Mouse (Mus musculus): ENCODE measurements around the gene Cmtm4. TPM values are rescaled to one million over a fixed set of nuclear protein-coding genes. Genes with fewer than 3 reads are reported as not detected.

The Cmtm4 gene
- 0.77 to 0.94 TPM (median 0.84 TPM) in 4 replicates for total RNA-seq (2023)

DNA sequence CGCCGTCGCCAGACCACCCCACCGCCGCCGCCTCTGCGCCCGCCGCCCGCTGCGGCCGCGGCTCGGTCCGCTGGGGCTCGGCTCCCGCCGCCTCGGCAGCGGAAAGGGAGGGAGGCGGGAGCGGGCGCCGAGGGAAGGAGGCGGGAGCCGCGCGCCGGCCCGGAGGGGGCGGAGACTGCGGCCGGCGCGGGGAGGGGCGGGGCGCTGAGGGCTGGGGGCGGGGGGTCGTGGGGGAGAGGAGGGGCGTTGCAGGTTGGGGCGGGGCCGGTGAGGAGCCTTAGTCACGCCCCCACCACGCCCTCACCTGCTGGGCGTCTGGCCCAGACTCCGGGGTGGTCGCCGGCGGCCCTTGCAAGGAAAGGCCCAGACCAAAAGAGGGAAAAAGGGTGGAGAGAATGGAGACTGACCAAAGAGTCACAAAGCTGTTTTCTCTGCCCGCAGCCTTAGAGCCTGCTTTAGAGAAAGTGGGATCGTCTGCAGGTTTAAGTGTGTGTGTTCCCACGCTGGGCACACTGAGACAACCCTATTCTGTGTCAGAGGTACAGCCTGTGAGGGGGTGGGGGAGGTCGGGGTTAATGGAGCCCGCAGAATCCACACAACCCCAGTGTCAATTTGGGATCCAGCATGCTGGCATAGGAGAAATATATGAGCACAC is at the start of gene Cmtm4:
Gene Cmtm4 (minus strand): TSS at position 105 of the 655 bp plus-strand sequence.

DNA sequence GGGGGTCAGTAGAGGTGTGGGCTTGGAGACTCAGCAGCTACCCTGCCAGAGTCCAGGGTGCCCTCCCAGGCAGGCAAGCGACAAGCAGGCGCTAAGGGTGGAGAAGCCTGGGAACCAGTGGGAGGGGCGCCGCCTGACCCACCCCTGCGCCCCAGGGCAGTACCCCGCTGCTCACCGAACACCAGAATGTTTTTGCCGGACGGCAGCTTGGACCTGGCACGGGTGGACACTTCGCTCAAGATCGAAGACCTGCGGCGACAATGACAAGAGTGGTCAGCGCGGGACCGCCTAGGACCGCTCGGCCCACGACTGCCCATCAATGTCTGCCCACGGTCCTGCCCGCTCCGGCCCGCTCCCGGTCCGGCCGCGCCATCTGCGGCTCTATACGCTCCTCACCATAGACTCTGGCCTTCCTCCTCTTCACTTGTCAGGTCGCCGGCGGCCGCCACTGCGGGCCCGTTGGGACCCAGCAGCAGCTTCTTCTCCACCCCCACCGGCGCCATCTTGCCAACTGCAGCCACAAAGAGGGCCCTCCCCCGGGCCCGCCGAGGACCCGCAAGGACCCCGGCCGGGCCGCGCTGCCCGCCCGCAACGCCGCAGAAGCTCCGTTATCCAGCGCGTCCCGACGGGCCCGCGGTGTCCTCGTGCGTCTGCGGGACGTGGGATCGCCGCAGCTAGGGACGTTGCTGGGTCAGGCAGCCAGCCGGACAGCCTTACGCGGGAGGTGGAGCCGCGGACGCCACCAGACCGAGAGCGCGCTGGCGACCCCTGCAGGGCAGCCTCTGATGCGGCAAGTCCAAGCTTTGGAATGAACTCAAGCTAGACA is 46.9 kb upstream of the Cmtm4 start, which contains the start of gene Dync1li2:
Gene Dync1li2 (minus strand): TSS at position 749 of the 826 bp plus-strand sequence.

GRCm38 (mm10) chr8:104339229-104339982 is 56.2 kb downstream of the Cmtm4 start, which contains the start of gene Cmtm3:
Cmtm3 (plus strand) TSS chr8:104339410.

DNA sequence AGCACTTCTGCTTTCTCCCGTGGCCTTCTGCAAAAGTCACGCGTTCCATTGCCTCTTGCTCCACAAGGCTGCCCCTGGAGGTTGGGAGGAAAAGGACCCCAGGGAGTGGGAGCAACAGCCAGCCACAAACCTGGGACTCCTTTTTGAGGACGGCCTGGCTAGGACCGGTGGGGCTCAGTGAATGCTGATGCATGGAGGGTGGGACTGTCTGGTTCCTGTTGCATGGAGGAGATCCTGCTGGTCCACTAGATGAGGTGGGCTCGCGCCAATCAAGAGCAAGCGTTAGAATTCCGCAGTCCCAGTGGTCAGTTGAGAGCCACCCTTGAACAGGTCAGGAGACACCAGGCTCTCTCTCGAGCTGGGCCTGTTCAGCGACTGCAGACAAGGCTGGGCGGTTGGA is 73.7 kb downstream of the Cmtm4 start, which contains the start of gene Cmtm2b:
Gene Cmtm2b (plus strand): TSS at position 301 of the 400 bp plus-strand sequence.

GRCm38 (mm10) chr8:104321267-104321666 is 74.3 kb downstream of the Cmtm4 start, which contains the start of gene Gm11020:
Gm11020 (plus strand) TSS chr8:104321567.

DNA sequence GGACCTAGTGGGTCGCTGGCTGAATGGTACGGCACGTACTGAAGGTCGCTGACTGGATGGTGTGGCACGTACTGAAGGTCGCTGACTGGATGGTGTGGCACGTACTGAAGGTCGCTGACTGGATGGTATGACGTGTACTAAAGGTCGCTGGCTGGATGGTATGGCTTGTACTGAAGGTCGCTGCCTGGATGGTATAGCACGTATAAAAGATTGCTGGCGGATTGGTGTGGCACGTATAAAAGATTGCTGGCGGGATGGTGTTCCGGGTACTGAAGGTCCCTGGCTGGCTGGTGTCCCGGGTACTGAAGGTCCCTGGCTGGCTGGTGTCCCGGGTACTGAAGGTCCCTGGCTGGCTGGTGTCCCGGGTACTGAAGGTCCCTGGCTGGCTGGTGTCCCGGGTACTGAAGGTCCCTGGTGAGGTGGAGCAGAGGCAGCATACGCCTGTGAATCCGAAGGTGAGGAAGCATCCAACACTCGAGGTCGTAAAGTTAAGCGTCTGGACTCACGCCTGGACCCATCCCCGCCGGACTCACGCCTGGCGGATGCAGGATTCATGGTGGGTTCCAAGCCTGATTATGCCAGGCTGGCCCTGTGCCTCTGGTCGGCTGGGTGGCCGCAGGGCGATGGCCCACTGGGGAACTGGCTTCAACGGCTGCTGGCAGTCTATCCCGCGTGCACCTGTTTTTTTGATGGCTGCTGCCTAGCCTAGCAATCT is 86.0 kb downstream of the Cmtm4 start, which contains the start of the genes Gm45711 and Cmtm1:
Gene Gm45711 (minus strand): TSS at position 641 of the 715 bp plus-strand sequence.
Gene Cmtm1 (minus strand): TSS at position 705 of the 715 bp plus-strand sequence.

Other genes with a start within 250 kb of the Cmtm4 start
- gene Bean1, start 225.4 kb downstream of the Cmtm4 start, total RNA-seq (2023), result 0.18 TPM in 1 of 4 replicates, not detected in the others
- 101 to 119 TPM (median 103 TPM) in 4 replicates for gene Tk2, start 147.2 kb downstream of the Cmtm4 start, total RNA-seq (2023)
- 63.3 to 74.0 TPM (median 72.5 TPM) in 4 replicates for gene Cklf, start 144.9 kb downstream of the Cmtm4 start, total RNA-seq (2023)
- not detected in 4 replicates for gene Cmtm2a, start 102.6 kb downstream of the Cmtm4 start, total RNA-seq (2023)
- gene Gm45711, start 85.7 kb downstream of the Cmtm4 start, total RNA-seq (2023), result not detected in 4 replicates
- not detected in 4 replicates for gene Cmtm1, start 85.7 kb downstream of the Cmtm4 start, total RNA-seq (2023)
- not detected in 4 replicates for gene Gm11020, start 74.2 kb downstream of the Cmtm4 start, total RNA-seq (2023)
- gene Cmtm2b, start 73.6 kb downstream of the Cmtm4 start, total RNA-seq (2023), result not detected in 4 replicates
- 13.0 to 18.3 TPM (median 15.5 TPM) in 4 replicates for gene Cmtm3, start 56.4 kb downstream of the Cmtm4 start, total RNA-seq (2023)
- 63.0 to 107 TPM (median 77.6 TPM) in 4 replicates for gene Dync1li2, start 47.2 kb upstream of the Cmtm4 start, total RNA-seq (2023)
- gene Terb1, start 114.1 kb upstream of the Cmtm4 start, total RNA-seq (2023), result 3.6 to 4.5 TPM (median 3.7 TPM) in 4 replicates
- gene Nae1, start 138.8 kb upstream of the Cmtm4 start, total RNA-seq (2023), result 40.8 to 47.9 TPM (median 44.3 TPM) in 4 replicates
- 0.64 to 2.0 TPM (median 1.8 TPM) in 4 replicates for gene Car7, start 138.9 kb upstream of the Cmtm4 start, total RNA-seq (2023)
- gene Pdp2, start 195.6 kb upstream of the Cmtm4 start, total RNA-seq (2023), result 9.9 to 10.4 TPM (median 10.1 TPM) in 4 replicates
- not detected in 4 replicates for gene Cdh16, start 228.6 kb upstream of the Cmtm4 start, total RNA-seq (2023)
- gene Rrad, start 235.5 kb upstream of the Cmtm4 start, total RNA-seq (2023), result 29.3 to 40.7 TPM (median 34.1 TPM) in 4 replicates
- 23.2 to 31.8 TPM (median 30.3 TPM) in 4 replicates for gene Ciao2b, start 246.2 kb upstream of the Cmtm4 start, total RNA-seq (2023)

Data from B cell, adult 62 days (primary cell).